Mouse (Mus musculus) kidney, adult 2 months (tissue): Measurements from ENCODE around the gene Snd1.

Experiments used
- CTCF ChIP-seq: fragments of 200-500 bp; conservative IDR thresholded peaks from 2 replicates; pipeline ENCODE4 v1.5.1; 2011; ENCODE audit warnings: low read depth, mild to moderate bottlenecking, control low read depth, low read length, moderate library complexity, mixed read lengths; ENCODE audit not compliant: insufficient read depth, insufficient read length
- POLR2A ChIP-seq: fragments of 200-500 bp; IDR thresholded peaks from one replicate; pipeline ENCODE4 v1.6.1; 2011; ENCODE audit warnings: low read depth, low read length, control low read depth

DNA sequence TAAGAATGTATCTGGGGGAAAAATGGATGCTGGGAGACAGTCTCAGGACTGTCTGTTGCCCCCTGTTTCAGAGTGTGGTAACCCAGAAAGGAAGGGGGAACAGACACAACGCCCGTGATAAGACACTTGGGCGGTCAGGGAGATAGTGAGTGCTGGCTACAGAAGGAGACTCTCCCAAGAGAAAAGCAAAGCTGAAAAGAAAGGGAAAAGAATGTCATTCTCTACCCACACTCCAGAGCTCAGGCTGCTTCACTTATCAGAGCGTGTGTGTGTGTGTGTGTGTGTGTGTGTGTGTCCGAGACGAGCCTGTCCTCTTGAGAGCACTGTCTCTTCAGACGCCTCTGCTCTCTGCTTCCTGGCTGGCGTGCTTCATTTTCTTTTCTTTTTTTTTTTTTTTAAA lies 310.8 kb downstream of the Snd1 start:
- TF ChIP-seq CTCF (no peak), POLR2A (no peak)
